Mouse (Mus musculus) testis, postnatal 10 days (tissue): ENCODE results near the gene Apbb1.

Source experiments
- DNase-seq: peaks from one replicate; pipeline ENCODE4 v3.0.0; 2021; ENCODE audit warnings: low spot score

Apbb1 gene

DNA sequence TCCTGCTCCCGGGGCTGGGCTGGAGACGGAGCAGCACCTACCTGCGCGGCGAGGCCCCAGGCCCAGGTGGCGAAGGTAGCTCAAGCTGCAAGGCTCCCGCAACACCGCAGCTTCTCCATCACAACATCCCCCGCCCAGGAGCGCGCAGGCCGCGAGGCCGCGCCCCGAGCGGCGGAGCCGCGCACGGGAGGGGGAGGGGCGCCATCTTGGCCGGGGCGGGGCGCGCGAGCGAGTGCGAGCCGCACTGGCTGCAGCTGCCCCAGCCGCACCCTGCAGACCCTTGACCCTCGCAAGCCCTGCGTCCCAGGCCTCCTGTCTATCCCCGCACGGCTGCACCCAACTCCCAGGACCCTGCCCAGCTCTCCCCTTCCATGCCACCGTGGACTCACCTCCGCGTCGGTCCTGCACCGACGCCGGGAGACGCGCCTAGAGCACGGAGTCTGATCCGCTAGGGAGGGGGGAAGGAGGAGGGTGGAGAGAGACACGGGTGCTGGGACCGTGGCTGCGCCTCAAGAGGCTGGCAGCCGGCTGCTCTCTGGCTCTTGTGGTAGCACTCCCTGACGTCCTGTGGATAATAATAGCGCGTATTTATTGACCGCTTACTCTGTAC lies at the start of gene Apbb1:
Gene Apbb1, minus strand, starts transcription at position 560 of the 610 bp plus-strand sequence.
- DNase-seq: peak; percentile 84

DNA sequence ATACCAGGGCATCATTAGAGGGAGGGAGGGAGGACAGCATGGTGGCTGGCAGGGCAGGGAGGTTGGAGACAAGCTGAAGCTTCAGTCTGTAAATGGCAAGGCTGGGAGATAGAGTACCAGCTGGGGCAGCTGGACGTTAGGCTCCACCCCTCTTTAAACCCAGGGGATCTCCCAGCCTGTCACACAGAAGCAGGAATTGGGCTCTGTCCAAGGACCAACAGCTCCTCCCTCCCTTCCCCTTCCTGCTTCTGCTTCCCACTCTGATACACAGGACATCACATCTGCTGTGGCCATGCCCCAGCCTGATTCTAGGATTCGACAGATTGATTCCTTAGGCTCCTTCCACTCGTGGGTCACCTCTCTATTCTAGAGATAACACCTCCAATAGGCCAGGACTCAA lies 47.2 kb upstream of the Apbb1 start:
- DNase-seq: no peak

DNA sequence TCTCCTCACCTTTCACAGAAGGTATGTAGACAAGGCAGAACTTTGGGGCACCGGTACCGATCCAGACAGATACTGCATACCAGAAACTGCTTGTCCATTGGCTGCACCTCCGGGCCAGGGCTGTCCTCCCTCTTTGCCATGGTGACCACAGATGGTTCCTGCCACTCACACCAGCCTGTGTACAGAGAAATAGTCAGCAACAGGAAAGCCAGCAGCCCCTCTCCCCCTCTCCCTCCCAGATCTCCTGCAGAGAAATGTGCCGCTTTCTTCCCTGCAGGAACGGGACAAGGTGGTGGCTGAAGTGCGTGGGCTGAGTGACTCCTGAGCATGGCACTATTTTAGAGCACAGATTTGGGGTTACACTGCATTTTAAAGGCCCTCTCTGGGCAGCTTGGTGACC lies 43.9 kb upstream of the Apbb1 start:
- no peak for DNase-seq

DNA sequence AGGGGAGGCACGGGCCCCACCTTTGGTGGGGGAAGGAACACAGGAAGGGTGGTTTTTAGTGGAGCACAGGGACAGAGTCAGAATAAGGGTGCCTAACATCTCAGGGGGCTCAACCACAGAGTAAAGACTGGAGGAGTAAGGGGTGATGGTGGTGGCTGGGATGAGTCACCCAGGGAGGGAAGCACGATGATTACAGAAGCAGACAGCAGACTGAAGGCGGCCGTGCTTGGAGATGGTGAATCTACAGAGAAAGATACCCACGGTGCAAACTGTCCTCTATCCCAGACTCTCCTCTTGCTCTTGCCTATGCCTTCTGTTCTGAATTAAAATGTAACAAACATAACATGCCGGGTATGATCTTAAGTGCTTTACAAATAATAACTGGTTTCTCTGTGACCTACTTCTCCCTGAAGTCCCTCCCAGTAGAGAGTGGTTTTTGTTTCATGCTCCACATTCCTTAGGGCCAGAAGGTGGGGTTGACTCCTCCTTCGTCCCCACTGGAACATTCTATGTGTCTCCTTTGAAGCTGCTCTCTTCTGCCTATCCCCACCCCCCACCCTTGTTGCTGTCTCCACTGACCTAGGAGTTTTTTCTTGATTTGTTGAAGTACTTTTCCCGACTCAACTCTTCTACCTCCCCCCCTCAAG lies 40.3 kb upstream of the Apbb1 start:
- no peak for DNase-seq

DNA sequence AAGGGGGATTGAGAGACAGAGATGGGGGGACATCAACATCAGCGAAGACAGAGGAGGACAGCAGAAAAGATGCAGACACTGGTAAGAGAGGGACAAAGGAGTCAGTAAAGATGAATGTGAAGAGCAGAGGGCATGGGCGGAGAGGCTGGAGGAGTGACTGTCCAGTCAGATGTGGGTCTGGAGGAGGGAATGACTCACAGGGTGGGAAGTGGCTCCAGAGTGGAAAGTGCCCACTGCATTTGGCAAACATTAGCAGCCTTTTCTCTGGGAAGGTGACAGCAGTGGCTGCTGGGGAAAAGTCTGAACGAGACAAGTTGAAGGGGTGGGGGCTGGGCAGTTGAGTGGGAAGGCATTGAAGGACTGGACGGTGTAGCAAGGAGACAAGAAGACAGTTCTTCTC lies 39.6 kb upstream of the Apbb1 start:
- no peak for DNase-seq

DNA sequence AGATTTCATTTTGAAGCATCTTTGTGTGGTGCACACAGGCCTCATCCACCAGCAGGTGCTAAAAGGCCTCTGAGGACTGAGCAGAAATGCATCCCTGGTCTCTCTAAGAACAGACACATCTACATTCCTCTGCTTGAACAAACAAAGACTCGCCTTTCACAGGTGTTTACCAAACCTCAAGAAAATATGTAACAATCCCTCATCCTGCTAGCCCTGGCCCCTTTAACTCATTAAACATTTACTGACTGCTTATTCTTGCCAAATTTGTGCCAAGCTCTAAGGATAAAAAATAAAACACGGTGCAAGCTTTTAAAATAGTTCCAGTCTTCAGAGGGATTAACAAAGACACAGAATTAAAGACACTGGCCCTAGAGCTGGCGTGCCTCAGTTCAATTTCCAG lies 38.2 kb upstream of the Apbb1 start:
- DNase-seq: no peak

DNA sequence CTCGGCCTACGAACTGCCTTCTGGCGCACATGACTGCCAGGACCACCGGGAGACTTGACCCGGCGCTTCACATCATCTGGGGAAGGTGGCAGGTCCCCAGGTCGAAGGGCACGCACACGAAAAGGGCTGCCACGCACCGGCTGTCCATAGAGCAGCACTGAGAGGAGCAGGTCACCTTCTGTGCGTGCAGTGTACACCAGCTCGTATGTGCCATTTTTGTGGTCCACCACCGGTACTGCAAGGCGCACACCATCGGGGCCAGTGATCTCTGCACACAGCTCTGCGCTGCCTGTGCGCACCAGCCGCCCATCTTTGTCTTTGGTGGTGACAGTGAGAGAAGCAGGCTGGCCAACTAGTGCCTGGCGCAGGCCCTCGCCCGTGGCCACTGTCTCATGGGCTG lies 36.4 kb upstream of the Apbb1 start:
- DNase-seq: no peak

DNA sequence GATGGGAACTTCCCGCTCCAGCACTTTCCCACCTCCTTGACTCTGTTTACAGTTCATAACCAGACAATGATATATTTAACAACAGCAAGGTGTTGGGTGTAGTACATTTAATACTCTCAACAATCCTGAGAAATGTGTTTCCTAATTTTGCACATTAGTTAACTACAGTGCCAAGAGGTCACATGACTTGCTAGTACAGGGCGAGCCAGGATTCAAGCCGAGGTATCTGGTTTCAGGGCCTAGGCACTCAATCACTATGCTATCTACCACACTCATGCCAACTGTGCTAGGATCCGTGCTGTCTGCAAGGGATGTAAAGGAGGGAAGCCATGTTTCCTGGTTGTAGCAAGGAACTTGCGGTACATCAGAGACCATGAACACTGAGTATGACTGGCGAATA lies 35.1 kb upstream of the Apbb1 start:
- no peak for DNase-seq

DNA sequence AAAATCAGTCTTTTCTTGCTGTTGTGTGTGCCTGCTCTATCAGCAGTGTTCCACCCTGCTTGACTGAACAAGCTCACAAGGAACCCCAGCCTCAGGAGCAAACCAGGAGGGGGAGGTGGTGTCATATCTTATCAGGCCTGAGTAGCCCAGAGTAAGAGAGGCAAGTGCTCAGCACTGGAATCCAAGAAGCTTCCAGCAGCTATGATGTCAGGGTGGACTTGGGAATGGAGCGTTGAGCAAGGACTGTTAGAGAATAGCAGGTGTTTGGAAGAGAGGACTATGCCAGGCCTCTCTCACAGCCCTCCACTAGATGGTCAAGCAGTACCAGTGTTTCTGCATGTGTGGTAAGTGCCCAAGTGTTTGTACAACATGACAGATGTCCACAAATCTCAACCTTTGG lies 34.3 kb upstream of the Apbb1 start:
- no peak for DNase-seq

DNA sequence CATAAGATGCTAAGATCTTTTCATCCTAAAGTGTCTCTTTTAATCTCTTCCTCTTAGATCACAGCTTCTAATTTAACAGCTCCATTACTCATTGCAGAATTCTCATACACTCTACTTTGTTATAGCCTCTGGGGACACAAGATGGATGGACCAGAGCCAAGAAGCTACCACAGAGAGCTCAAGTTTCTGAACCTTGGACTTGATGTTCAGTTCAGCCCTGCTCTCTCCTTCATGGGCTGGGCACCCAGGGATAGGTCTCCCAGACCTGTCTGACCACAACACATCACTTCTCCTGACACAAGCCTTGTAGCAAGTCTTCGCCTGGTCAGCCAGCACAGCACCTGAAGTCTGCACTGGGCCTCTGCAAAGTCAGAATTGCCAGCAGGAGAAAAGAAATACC lies 32.9 kb upstream of the Apbb1 start:
- no peak for DNase-seq

DNA sequence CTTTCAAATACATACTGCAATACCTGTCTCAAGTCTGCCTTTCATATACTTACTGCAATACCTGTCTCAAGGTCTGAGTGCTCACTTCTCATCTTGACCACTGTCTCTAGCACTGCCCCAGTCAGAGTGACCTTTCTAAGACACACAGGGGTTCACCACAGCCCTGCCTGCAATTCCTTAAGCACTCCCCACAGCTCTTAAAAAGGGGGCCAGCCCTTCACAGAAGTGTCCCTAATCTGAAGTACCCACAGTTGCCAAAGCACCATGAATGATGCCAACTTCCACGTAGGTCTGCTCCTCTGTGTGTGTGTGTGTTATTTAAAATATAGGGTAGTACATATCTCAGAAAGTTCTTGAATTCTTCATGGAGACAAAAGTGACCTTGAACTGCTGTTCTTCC lies 30.3 kb upstream of the Apbb1 start:
- no peak for DNase-seq

DNA sequence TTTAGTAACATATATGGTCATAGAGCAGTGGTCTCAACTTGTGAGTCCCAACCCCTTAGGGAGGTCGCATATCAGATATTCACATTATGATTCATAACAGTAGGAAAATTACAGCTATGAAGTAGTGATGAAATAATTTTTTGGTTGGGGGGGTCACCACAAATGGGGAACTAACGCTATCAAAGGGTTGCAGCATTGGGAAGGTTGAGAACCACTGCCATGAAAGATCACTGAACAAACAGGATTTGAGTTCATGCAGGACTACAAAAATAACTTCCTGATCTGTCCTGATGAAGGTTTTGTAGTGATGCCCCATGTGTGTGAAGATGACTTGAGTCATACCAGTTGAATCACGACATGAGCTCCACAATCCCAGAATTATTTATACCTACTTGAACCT lies 27.0 kb upstream of the Apbb1 start:
- DNase-seq: no peak

DNA sequence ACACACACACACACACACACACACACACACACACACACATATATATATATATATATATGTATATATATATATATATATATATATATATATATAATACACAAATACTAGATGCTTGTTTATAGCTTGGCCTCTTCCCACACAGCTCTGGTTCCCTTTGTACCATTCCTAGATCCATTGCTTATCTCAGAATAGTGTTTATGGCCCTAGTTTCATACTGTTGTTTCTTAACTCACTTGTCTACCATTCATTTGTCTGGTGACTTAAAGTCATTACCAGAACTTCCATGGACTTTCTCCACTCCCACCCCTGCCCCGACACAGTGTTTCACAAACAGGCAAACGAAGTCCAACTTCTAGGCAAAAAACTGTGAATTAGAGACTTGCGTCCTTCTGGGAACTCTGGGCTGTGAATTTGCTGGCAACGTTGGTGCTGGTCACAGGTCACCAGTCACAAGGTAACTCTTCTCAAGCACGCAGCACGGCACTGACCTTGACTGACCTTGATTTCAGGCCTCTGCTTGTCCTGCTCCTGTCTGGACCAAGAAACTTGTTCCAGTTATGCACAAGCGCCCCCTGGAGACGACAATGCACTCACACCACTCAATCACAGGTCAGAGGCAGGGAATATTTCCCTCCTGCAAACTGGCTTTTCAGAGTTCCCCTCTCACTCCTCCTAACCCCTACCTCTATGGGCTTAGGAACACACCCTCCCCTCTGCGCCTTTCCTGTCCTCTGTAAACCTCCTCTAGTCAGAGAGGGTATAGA lies 21.6 kb upstream of the Apbb1 start:
- DNase-seq: peak; percentile 85

DNA sequence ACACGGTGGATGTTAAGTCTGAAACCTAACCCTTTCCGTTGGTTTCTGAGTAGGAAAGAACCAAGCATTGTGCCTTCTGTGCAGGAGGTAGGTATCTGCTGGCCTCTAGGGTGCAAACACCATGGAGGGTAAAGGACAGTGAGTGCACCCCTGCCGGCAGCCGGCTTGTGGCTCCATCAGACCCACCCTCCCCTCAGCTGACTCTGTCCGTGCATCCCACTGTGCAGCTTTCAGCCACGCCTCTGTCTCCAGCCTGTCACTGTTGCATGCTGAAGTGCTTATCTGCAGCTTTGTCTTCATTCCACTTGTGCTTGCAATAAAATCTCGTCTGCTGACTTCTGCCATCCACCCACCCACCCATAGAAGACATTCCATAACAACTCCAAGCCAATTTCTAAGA lies 8.6 kb upstream of the Apbb1 start:
- no peak for DNase-seq

DNA sequence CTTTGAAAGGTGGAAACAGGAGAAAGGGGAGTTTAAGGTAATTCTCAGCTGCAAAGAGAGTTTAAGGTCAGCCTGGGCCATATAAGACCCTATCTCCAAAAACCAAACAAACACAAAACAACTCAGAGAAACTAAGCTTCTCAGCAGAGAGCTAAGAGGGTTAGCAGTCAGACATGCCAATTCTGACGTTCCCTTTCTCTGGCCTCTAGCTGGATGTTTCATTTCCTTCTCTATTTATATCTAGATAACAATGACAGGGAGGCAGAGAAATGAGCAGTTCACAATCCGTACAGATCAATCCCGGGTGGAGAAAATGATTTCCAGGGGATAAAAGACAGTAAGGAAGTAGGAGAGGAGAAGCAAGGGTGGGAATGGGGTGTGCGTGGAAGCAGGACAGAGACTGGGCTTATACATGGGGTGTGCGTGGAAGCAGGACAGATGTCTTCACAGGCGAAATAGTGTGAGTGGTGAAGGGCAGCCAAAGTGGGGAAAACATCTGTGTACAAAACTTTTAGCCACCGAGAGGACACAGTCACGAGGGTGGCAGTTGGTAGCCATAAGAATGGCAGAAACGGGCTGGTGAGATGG lies 7.0 kb upstream of the Apbb1 start:
- no peak for DNase-seq

DNA sequence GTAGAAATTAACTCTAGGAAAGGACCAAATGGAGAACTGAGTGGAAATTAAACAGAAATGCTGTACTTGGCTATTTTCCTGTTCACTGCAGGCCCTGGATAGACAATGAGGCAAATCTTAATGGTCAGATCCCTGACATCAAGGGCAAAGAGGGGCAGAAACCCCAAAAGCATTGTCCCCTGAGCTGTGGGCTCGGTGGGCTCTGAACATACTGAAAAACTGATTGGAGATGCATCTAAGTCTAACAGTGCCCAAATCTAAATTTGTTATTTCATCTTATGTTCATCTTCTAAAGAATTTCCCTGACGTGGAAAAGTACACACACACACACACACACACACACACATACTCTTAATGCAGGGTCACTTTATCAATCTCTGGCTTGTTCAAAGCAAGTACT lies 506 bp upstream of the Apbb1 start:
- DNase-seq: no peak

DNA sequence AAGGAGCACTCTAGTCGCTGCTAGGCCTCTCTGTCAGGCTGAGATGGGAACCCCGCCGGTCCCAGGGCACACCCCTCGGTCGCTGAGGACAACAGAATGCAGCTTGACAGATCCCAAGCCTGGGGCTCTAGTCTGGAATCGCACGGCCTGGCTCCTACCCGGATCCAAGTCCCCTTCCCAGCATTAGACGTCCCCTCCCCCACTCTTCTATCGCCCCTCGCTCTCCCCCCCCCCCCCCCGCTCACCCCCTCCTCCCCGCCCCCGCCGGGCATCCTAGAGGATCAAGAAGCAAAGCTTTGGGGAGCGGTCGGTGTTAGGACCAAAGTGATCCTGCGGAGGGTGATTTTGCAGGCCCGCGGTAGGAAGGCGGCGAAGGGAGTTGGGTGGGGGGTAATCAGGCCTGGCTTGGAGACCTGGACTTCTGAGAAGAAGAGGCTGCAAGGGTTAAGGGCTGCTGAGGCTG lies 795 bp downstream of the Apbb1 start:
- DNase-seq: no peak

DNA sequence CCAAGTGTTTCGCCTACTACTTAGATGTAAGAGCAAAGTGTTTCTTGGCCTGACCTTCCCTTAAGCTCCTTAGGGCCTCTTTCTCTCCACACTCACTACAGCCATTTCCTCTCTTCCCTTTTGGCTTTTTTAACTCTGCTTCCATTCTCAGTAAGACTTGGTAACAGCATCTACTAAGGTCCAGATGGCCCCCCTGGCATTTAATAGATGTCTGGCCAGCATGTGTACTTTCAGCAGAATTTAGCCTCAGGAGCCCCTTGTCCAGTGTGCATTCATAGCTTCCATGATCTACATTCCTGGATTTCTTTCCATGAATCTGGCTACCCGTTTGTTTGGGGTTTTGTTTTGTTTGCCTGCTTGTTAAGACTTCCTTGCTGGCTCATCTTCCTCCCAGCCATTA lies 3.0 kb downstream of the Apbb1 start:
- DNase-seq: no peak

DNA sequence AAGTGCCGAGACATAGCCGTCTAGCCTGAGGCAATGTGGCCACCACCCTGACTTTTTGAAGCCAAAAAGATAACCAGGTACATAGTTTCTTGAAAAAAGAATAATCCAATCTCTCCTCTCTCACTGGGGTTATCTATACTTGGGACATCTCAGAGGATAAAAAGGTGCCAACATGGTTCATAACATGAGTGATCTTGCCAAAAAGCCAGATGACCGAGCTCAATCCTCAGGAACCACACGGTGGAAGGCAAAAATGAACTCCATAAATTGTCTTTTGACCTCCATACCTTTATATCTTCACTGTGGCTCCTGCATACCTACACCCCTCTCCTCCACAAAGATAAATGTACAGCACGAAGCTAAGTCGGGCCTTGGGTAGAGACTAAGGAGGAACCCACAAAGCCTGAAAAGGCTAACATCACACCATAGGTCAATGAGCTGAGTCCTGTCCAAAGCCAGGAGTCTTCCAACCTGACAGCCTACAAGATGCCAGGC lies 4.0 kb downstream of the Apbb1 start:
- no peak for DNase-seq

DNA sequence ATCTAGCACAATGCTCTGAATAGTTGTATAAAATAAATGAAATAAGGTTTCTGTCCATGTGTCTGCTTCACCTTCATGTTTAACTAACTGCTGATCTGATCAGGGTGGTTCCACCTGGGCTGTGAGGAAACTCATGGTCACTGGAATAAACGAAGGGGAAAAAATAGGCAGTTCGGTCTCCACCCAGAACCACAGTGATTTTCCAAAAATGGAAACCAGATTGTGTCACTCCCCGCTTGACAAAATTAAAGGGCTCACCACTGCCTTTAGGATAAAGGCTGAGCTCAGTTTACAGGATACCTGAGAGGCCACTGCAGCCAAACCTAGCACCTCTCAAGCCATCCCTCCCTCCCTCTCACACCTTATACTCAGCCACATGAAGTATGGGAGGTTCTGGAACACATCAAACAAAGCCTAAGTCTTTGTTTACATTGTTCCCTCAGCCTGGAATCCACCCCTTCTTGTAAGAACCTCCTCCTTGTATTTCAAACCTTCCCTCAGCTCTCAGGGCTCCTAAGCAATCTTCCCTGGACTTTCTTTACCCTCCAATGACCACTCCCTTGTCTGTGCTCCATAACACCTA lies 5.2 kb downstream of the Apbb1 start:
- DNase-seq: no peak

DNA sequence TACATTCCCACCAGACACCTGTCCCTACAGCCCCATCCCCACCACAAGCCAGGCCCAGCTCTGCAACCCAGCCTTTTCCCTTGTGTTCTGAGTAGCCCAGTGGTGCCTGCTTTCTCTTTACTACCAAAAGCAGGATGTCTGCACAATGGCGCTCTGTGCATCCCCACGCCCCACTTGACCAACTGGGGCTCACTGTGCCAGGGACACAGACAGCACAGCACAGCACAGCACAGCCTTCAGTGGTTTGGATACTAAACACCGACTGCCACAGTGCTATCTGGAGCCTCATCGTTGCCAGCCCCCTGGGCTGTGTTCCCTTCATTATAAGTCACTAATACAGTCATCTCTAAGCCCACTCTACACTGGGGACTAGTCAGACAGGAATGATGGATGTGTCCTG lies 6.9 kb downstream of the Apbb1 start:
- no peak for DNase-seq

DNA sequence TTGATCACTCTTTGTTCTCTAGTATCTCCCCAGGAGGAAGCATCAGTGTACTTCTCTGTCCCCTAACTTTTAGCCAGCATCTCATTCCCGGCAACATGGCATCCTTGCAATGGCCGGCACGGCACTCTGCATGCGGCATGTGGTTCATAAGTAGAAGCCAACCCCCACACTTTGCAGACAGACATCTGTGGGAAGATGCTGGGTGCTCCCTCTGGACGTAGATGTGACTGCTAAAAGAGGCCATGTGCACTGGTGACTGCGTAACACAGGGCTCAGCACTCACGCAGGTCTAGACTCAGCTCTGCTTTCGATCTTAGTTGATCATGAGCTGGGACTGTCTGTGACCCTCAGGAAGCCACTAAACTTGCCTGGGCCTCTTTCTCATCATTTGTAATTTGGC lies 8.5 kb downstream of the Apbb1 start:
- DNase-seq: no peak

DNA sequence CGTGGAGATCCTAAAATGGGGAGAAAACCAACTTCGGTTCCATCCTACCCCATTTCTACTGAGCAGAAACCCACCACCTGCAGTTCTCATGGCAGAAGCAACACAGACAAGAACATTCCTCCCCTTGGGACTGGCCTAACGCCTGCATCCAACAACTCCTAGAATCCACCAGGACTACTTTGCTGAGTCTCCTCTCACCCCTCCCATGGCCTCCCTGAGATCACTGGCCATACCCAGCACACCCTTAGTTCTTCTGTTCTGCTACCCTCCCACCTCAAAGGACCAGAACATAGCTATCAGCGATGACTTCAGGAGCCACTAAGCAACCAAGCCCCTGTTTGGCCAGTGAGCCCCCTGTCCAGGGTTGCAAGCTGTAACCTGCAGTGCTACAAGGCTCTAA lies 10.7 kb downstream of the Apbb1 start:
- no peak for DNase-seq
